Mouse (Mus musculus) cerebellum, adult 11-12 months (tissue): ENCODE data around the gene Kbtbd12.

ENCODE experiments used
- DNase-seq: peaks from one replicate; pipeline ENCODE4 v3.0.0; 2022

The Kbtbd12 gene

DNA sequence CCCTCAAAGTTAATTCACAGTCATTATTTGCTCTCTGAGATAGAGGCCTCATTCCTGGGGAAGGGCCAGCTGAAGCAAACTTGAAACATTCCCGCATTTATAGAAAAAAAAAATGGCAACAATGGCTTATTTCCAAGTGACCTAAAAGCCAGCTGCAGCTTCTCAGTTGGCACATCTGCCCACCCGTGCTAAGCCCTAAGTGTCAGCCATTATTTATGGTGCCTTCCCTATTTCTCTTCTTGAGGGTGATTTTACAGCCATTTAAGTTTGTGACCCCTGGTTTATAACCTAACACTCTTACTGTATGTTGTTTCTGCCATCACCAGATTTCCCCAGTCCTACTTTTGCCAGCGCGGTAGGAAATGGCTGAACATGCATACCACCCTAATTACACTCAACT lies 11.3 kb downstream of the Kbtbd12 start:
- DNase-seq = no peak

DNA sequence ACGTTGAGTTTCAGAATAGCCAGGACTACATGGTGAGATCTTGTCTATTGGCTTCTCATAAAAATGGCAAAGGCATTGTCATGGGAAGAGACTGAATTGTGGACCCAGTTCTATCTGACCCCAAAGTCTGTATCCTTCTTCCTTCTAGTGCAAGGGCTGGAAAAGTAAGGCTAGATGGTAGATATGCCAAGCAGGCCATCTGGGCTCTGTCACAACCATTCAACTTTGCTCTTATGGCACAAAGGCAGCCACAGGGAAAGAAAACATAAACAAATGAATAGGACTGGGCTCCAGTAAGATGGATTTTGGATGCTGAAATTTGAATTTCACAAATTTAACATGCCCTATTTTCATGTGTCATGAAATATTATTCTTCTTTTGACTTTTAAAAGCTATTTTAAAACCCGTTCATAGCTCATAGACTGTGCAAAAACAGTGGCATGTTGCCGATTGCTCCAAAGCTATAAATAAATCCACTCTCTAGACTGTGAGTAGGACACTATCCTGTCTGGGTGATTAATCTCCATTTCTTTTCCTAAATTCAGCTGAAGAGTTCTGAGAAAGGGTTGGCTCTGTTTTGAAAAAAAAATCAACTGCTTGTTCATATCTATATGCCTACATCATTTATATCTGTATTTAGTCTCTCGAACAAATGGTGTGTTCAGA lies 15.8 kb downstream of the Kbtbd12 start:
- peak; percentile 42 for DNase-seq

DNA sequence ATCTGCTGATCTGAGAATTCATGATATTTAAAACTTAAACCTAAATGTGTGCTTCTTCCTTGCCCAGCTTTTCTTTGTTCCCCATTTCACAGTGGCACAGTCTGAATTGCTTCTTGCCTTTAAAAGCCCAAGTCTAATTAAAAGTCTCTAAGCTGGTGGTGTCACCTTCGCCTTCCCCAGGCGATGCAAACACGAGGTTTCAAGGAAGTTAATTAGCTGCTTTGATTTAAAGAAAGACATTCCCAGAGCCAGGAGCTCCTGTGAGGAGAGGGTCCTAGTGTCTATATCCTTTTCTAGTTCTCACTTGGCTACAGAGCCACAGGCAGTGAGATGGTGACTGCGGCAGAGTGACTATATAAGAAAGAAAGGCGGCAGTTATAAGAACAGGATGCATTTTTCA lies 18.2 kb downstream of the Kbtbd12 start:
- DNase-seq = no peak

DNA sequence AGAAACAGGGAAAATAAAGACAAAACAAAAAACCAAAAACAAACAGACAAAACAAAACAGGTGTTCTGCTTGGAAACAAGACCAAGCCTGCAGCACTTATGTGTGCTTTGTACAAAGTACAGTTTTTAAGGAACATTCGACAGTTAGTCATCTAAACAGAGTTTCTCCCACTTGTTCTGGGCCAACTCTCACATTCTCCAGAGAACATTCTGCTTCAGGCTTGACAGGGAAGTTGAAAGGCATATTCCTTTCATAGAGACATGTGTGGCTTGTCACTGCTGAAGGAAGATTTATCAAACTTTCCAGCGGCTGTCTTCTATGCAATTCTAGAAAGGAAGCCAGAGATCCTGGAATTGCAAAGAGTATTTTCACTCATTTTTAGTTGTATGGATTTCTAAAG lies 22.4 kb downstream of the Kbtbd12 start:
- no peak for DNase-seq

DNA sequence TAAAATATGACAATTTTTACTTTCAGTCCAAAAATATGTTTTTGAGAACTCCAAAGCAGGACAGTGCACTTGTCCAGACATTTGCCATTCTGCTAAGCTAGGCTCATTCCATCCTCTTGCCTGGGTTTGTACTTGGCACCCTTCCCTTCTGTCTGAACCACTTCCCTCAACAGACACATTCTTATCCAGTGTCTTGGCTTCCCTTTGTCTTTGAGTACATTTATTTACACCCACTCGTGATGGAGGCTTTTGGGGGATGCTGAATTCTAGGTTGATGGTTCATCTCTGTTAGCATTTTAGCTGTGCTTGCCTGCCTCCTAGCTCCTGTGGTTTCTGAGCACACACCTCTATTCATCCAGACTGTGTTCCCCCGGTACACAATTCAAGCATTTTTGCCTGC lies 31.3 kb downstream of the Kbtbd12 start:
- DNase-seq = no peak

DNA sequence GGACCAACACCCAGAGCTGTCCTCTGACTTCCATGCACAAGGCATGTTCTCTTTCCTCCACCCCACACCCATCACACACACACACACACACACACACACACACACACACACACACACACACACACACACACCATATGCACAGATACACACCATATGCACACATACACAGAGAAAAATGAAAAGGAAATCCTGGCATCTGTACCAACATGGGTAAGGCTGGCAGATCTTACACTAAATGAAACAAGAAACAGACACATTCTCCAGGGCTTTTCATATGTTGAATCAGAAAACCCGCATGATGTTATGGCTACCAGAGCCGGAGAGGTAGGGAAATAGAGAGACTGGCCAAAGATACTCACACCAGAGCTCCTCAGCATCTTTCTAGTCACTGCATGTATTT lies 32.0 kb downstream of the Kbtbd12 start:
- no peak for DNase-seq

DNA sequence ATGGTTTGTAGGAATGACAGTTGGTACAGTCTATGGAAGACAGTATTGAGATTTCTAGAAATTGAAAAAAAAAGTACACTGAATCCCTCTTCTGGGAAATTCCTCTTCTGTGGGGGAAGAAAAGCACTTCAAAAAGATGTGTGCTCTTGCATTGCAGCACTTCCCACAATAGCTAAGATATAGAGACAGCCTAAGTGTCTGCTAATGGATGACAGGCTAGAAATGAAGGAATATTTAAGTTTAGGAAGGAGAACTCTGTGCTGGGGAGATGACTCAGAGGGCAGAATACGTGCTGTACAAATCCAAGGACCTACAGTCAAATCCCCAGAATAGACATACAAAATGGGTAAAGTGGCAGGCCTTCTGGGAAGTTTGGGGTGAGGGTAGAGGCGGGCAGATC lies 32.5 kb downstream of the Kbtbd12 start:
- DNase-seq = no peak

DNA sequence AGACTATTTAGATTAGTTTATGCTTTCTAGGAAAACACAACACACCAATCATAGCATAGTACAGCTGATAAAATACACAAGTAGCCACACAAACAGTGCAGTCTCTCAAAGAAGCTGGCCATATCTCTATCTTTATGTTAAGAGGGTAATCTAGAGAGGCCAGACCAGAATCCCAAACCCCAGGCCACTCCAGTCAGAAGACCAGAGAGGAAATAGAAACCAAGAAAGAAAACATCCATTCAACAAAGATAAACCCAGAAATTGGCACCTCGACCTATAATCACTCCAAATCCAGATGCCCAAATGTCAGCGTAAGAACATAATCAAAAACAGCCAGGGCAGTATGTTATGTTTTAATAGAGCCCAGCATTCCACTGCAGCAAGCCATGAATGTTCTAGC lies 41.6 kb downstream of the Kbtbd12 start:
- no peak for DNase-seq

DNA sequence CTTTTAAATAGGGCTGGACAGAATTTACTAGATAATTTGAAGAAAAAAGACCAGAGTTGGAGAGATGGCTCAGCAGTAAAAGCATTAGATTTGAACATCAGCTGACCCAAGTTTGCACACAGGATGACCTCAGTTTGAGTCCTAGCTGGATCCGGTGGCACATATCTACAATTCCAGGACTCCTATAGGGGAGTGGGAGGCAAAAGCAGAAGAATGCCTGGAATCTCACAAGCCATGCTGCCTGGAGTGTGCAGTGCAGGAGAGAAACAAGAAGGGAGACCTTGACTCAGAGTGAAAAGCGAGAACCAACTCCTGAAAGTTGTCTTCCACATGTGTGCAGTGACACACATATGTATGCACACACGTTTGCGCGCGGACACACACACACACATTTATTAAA lies 45.4 kb downstream of the Kbtbd12 start:
- no peak for DNase-seq

DNA sequence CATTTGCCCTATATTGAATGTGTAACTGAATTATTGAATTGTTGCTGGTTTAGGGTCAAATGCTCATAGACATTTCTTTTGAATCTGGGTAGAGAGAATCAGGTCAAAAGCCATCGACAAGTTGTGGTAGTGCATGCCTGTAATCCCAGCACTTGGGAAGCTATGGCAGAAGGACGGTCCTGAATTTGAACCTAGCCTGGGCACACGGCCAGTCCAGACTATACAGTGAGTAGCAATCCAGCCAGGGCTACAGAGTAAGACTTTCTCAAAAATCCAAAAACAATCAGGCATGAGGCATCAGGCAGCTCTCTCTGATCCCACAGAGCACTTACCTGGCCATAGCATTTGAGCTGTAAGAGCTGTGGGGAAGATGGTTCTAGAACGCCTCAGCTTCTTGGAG lies 47.5 kb downstream of the Kbtbd12 start:
- DNase-seq = no peak

DNA sequence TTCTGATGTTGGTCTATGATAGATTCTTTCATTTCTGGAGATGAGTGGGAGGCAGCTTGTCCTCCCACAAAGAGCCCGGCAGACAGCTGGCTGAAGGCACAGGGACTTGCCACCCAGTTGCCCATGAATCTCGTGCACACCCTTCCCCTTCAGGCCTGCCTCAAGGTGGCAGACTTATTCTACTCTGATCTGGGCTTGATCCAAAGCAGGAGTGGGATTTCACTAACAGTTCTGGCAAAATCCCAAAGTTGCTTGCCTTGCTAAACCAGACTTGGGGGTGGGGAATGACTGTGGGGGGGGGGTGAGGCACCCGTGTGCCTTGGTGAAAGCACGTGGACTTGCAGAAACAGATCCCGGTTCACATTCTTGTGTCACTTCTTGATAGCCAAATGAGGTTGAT lies 48.2 kb downstream of the Kbtbd12 start:
- DNase-seq = peak; percentile 18

DNA sequence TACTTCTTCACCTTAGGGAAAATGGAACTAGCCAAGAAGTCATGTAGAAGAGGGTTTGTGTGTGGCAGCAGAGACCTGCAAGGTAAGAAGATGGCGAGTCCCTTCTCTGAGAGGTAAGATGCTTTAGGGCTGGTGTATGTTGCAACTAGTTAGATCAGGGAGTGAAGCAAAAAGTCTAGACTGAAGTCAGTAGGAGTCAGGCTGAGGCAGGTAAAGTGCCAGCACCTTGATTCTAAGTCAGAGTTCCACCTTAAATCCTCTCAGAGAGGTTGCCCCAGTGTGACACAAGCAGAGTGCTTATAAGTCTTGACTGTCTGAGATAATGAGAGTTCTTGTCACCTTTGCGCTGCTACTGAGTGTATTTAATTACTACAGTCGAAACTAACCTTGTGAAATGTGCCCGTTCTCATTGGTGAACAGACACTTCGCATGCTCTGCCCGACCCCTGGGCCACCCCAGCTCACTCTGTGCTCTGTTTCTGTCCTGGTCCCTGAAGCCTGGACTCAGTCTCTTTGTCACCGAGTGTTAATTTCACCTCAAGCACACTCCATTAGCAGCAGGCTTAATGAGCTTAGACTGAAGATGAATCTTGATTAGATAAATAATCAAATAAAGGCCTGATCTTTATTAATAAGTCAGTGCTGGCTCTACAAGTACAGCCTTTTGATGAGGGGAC lies 49.0 kb downstream of the Kbtbd12 start:
- no peak for DNase-seq

DNA sequence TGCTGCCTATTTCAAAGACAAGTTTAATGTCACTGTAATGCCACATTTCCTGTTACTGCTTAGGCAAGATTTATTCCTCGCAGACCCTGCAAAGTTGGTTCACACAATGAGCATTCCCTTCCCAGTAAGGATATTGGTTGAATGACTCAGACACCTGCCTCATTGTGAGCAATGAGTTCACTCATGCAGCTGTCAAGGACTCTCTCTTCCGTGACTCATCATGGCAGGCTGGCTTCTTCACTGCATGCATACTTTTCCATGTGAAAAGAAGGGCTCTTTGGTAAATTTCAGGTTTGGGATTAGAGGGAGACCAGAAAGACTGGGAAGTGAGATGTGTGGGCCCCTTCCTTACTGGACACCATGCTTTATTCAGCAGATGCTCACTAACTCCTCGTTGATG lies 50.7 kb downstream of the Kbtbd12 start:
- DNase-seq = no peak

DNA sequence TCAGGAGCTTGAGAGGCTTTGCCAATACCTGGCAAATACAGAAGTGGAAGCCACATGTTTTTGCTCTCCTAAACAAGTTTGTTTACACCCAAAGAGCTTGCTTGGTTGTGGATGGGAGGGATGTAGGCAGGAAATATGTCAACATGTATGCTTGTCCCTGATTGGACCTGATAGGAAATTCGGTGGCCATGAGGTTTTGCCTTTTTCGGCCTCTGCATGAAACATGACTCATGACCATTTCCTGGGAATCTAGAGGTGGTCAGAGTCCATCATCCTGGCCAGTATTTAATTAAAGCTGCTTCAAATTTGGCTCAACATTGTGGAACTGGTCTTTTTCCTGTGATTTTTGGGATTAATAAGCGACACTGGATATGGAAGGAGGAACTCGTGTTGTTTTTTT lies 53.8 kb downstream of the Kbtbd12 start:
- no peak for DNase-seq

DNA sequence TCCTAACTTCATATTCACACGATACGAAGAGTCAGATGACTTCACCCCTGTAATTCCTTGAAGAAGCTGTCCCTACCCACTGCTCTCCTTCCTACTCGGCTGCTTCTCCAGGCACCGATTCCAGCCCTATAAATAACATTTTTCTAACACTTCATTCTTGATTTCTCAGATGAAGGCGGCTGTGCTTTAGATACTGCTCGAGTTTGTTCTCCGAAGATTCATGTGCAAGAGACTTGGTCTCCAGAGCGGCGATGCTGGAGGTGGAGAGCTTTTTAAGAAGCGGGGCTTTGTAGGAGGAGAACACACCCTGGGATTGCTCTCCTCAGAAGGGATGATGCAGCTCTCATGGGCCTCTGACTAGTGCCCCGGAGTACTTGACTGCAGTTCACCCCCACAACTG lies 61.3 kb downstream of the Kbtbd12 start:
- DNase-seq = no peak

DNA sequence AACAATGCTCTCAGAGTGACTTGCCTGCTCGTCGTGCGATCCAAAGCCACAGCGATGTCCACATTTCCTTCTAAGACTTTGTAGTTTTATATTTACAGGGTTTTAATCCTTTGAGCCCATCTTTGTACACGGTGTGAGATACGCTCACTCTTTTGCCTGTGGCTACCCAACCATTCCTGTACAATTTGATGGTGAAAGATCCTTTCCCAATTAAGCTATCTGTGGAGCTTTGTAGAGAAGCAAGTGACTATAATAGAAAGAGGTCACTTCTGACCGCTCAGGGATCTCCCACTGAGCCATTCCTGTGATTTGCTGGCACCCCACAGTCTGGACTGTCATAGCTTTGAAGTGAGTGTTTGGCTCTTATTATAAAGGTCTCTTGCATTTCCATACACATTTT lies 71.1 kb downstream of the Kbtbd12 start:
- no peak for DNase-seq

DNA sequence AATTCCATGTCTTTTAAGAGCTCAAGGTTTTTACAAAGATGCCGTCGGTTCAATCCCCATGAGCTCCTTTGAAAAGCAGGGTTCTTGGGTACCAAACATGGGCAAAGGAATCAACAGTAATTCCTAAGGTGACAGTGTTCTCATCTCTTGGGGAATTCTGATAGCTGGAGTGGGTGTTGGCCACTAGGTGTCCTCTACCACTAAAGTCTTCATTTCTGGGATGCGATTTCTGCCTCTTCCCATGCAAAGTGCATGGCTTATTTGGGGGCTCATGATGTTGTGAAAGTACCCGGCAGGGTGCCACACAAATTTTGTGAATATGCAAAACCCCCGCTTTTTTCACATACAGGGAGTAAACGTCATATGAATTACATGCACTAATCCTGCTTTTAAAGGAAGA lies 72.7 kb downstream of the Kbtbd12 start:
- DNase-seq = no peak

DNA sequence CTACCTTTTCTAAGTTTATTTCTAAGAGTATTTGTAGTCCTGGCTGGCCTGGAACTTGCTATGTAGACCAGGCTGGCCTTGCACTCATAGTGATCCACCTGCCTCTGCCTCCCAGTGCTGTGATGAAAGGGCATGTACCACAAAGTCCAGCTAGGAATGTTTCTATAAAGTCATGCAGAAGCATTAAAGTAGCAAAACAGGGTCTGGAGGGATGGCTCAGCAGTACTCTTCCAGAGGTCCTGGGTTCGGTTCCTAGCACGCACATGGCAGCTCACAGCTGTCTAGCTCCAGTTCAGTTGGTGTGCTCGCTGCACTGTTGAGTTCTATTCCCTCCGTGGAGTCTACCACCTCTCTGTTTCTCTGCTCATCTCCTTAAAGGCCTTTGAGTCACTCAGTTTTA lies 77.6 kb downstream of the Kbtbd12 start:
- no peak for DNase-seq

DNA sequence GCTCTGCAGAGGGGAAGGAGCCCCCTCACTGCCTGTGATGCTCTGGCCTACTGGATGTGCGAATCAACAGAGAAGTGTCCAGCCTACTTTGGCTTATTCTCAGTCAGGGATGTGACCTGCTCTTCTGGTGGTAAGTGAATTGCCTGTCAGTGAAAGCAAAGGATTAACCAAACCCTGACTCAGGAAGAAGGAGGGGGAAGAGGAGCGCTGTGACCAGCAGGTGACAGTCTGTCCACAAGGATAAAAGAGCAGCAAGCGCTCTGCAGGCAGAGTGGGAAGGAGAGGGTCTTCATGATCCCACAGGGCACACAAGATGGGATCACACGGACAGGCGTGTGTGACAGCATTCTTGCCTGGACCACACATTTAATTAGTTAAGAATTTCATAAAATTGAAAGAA lies 78.1 kb downstream of the Kbtbd12 start:
- peak; percentile 47 for DNase-seq

DNA sequence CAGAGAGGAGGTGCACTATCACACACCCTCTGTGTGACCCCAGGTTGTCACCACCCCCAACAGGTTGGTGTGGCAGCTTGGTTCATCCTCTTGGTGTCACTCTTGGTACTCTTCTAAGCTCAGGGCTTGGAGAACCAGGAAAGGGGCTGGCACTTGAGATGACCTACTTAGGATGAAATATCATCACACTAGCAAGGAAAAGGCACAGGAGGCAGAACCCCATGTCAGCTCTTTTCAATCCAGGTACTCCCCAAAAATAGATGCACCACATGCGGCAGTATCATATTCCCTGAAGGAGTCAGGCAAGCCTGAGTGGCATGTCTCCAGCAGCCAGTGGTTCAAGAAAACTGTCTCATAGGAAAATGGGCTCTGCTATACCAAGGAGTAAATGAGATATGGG lies 79.7 kb downstream of the Kbtbd12 start:
- peak; percentile 88 for DNase-seq

DNA sequence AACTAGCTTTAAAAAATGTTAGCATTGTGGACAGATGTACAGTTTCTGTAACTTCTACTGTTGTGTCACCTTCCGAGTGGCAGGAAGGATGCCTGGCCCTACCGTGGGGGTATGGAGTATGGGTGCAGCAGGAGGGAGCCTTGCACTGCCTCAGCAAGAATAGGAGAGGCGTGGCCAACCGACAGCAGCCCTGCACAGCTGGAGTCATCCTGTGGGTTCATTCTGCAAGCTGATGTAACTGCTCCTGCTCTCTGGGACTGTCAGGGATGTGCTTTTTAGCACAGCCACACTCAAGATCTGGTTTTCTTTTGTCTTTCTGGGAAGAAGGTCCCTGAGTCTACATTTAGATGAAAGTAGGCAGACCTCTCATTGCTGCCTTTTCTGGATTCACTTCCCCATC lies 80.2 kb downstream of the Kbtbd12 start:
- no peak for DNase-seq

DNA sequence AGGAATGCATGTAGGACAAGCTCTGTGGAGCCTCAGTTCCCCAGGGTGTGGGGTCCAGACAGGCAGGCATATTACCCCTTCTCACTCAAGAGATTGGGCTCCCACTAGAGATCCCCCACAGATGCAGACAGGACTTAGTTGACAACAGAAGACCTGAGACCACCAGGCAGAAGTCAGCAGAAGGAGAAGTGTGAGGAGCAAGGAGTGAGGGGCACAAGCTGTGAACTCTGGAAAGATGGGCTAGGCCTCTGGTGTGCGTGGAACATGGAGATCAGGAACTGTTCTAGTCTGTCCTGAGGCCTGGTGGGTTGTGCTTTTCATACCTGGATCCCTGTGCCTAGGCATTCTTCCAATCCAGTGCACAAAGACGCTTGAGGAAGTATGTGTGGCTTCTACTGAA lies 87.8 kb downstream of the Kbtbd12 start:
- no peak for DNase-seq

DNA sequence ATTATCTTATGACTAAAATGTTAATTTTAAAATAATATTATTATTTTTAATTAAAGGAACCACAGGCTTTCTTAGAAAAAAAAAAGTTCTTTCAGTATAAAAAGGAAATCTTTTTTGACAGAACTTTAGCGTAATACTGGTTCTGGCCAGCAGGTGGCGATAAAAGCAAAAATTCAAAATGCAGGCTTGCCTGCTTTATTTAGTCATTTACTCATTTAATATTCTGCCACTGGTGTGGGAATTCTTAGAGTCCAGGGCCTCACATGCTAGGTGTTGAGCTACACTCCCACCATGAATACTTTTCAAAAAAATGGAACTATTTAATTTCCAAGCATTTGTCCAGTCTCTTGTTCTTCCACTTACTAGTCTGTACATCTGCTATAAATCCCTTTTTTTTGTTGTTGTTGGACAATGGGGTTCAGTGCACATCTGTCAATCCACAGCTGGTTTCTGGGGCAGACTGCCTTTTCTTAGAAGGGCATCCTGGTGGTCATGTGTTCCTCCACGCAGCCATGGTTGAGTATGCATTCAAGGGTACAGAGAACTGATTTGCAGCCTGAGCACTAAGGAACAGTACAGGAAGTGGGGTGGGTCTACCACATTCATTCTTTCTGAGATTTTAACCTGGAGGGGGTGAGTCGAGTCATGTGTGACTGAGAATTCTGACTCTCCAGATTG lies 88.5 kb downstream of the Kbtbd12 start:
- no peak for DNase-seq

DNA sequence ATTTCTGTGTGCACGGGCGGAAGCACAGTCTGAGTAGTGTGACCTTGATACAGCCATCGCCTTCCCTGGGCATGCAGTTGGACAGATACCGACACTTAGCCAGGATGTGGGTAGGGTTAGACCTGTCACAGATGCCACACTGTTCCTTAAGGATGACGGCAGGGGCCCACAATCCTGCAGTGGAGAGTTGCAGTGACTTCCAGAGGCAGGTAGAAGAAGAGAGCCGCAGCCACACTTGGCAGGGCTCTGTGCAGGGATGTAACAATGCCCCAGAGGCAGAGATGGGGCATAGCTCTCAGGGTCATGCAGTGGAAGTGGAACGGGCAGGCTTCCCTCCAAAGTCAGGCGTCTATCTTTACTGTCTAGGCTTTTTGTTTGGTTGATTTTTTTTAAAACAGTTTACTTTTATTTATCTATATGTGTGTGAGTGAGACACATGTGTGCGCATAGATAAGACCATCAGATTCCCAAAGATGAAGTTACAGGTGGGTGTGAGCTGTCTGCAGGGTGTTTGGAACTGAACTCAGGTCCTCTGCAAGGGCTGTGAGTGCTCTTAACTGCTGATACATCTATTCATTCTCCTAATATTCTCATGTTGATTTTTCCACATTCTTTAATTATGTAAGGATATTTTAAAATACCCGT lies 89.2 kb downstream of the Kbtbd12 start:
- DNase-seq = no peak
